ENCODE assay signal across 15 mouse cellular contexts in genomic region chr12:85822051-85822450, GRCm38 (mm10). TPM values are rescaled to one million over a fixed set of nuclear protein-coding genes. Genes with fewer than 3 reads are reported as not detected.
A peak's percentile ranks its signal among the peaks of the same experiment; 100 is the strongest.
DNase-seq lines count a peak whose midpoint lies in the region; ATAC-seq and TF ChIP-seq lines count a peak whose summit lies in the region.
"Had no signal": no experiment of that assay in that cellular context is flagged by ENCODE, and none has a peak within 500 bp of the region (broad histone marks: within the 10 kb centered on the region; RNA-seq: fewer than 3 reads in every experiment).

No protein-coding gene starts in this region.

- H3K4me2 ChIP-seq in kidney, postnatal 0 days (ENCODE audit: low read length) = no peak overlapping the region
- H3K4me2 ChIP-seq: heart, embryonic 13.5 days had no signal

- 81% methylated on average over 9 of the region's 9 CpGs for WGBS in kidney, postnatal 0 days

- no peak for DNase-seq in kidney, postnatal 0 days (ENCODE audit: low spot score)
- no peak for DNase-seq in kidney, adult 8-10 months
- peak; percentile 10 for DNase-seq in thymus, postnatal 25 days
- DNase-seq in thymus, postnatal 14 days = no peak
- DNase-seq in ZHBTc4 (ENCODE audit: low read depth, low spot score) = peak; percentile 62
- DNase-seq in ovary, postnatal 10 days (ENCODE audit: low spot score) = no peak
- DNase-seq in testis, postnatal 14 days (ENCODE audit: low spot score) = no peak
- DNase-seq: cerebellum, adult 2 months; gastrocnemius, postnatal 36 days; kidney, adult 11 months; thymus, adult 2 months had no signal

- no peaks in the 10 kb centered on the region for H3K27me3 ChIP-seq in kidney, postnatal 0 days (ENCODE audit: insufficient read depth, low read length)
- H3K27me3 ChIP-seq: heart, embryonic 13.5 days; neural tube, embryonic 15.5 days had no signal

- H3K4me1 ChIP-seq in kidney, postnatal 0 days (replicated peaks; ENCODE audit: insufficient read depth, low read length) = peaks cover 8% of the 10 kb centered on the region

- H3K27ac ChIP-seq in kidney, postnatal 0 days = no peak overlapping the region
- H3K27ac ChIP-seq: heart, embryonic 13.5 days; neural tube, embryonic 15.5 days had no signal

- H3K4me3 ChIP-seq in kidney, postnatal 0 days (replicated peaks; ENCODE audit: low read depth, low read length) = no peak overlapping the region
- H3K4me3 ChIP-seq: heart, embryonic 13.5 days; neural tube, embryonic 15.5 days had no signal

- TF ChIP-seq CTCF in kidney, postnatal 0 days (IDR thresholded peaks at IDR 0.05; ENCODE audit: low read depth) = peak; percentile 37; the same call in 1 of the 2 replicates

- peaks cover 17% of the 10 kb centered on the region; the same call in 1 of the 2 replicates for H3K36me3 ChIP-seq in kidney, postnatal 0 days (ENCODE audit: insufficient read depth, low read length)

- ATAC-seq in kidney, postnatal 0 days (replicated peaks; ENCODE audit: low FRiP score, low read depth) = no peak
- ATAC-seq: activated CD4-positive, CD25-positive, alpha-beta regulatory T cell, adult 4 months had no signal

- H3K9me3 ChIP-seq in kidney, postnatal 0 days (replicated peaks; ENCODE audit: low read length) = no peaks in the 10 kb centered on the region
- H3K9me3 ChIP-seq: G1E; heart, embryonic 13.5 days; neural tube, embryonic 15.5 days had no signal

- no peak overlapping the region for H3K9ac ChIP-seq in kidney, postnatal 0 days (ENCODE audit: low read depth, low read length)

RNA-seq across cellular contexts. Expression of gene Erg28, which starts 2.3 kb away (rescaled TPM):
- 111 and 122 TPM in 2 replicates for polyA plus RNA-seq in kidney, postnatal 0 days (2015; fragmentation: Nextera tagmentation; extraction: Ambion mirVana)

RNA-seq across cellular contexts. Expression of gene Ttll5, which starts 2.4 kb away (rescaled TPM):
- polyA plus RNA-seq in kidney, postnatal 0 days (2015; fragmentation: Nextera tagmentation; extraction: Ambion mirVana) = 6.8 and 7.2 TPM in 2 replicates

Comparison
In these comparisons a context has a peak if more than half of its experiments do, and no peak if none do; other contexts are left out.
1. DNase-seq: peak in thymus, postnatal 25 days (single experiment) and ZHBTc4 (single experiment); none in kidney, postnatal 0 days (single experiment), kidney, adult 8-10 months (0 of 2), thymus, postnatal 14 days (single experiment), ovary, postnatal 10 days (single experiment) and testis, postnatal 14 days (single experiment).